Mouse (Mus musculus) lung, postnatal 0 days (tissue): Measurements from ENCODE around the gene Rab20.

Source experiments
- CTCF ChIP-seq: IDR thresholded peaks from 2 replicates; pipeline ENCODE4 v1.5.1; 2016; ENCODE audit warnings: antibody characterized with exemption, mild to moderate bottlenecking
- EP300 ChIP-seq: IDR thresholded peaks from 2 replicates; pipeline ENCODE4 v1.6.1; 2016; ENCODE audit warnings: antibody characterized with exemption, mild to moderate bottlenecking, control low read depth

- no peak for TF ChIP-seq EP300
- peak; percentile 80 for TF ChIP-seq CTCF
Measured at GRCm38 (mm10) chr8:11469095-11469494, 9.4 kb downstream of the Rab20 start.
